Mouse (Mus musculus): ENCODE data around the gene Rpl14. TPM values are rescaled to one million over a fixed set of nuclear protein-coding genes. Genes with fewer than 3 reads are reported as not detected.

Gene Rpl14
- total RNA-seq, 2 experiments from 2014 or later: 219 to 256 TPM

- peak; percentile 64 to 78 for DNase-seq (ENCODE audit: low spot score in 2 of 2)
- intact Hi-C loops (cut with DNase I): loop anchor here (5.0 kb wide), 1 partner anchor 68 kb away; no protein-coding TSS in a partner anchor
Observed at GRCm38 (mm10) chr9:120569721-120570333, 1.4 kb upstream of the Rpl14 start.

- intact Hi-C loops (cut with DNase I): loop anchor here (5.0 kb wide), 1 partner anchor 68 kb away; no protein-coding TSS in a partner anchor
Observed at GRCm38 (mm10) chr9:120570334-120570725, 914 bp upstream of the Rpl14 start.

GRCm38 (mm10) chr9:120571593-120572385 lies 545 bp downstream of the Rpl14 start:
- DNase-seq (ENCODE audit: low spot score in 2 of 2): no peak
- intact Hi-C loops (cut with DNase I): loop anchor here (5.0 kb wide), 1 partner anchor 69 kb away; no protein-coding TSS in a partner anchor

More at GRCm38 (mm10) chr9:120570334-120570725, 914 bp upstream of the Rpl14 start:
- no peak for DNase-seq (ENCODE audit: low spot score in 2 of 2)

- intact Hi-C loops (cut with DNase I): loop anchor here (5.0 kb wide), 1 partner anchor 144 kb away; no protein-coding TSS in a partner anchor
- DNase-seq (ENCODE audit: low spot score in 2 of 2): no peak
Observed at GRCm38 (mm10) chr9:120575748-120576661, 4.8 kb downstream of the Rpl14 start.

GRCm38 (mm10) chr9:120576662-120577013 lies 5.4 kb downstream of the Rpl14 start:
- no peak for DNase-seq (ENCODE audit: low spot score in 2 of 2)
- intact Hi-C loops (cut with DNase I): loop anchor here (5.0 kb wide), 1 partner anchor 144 kb away; no protein-coding TSS in a partner anchor

- peak; percentile 85 to 88 for DNase-seq (ENCODE audit: low spot score in 2 of 2)
- intact Hi-C loops (cut with DNase I): loop anchor here (5.0 kb wide), 1 partner anchor 145 kb away; no protein-coding TSS in a partner anchor
Observed at GRCm38 (mm10) chr9:120577133-120577651, 5.9 kb downstream of the Rpl14 start.

GRCm38 (mm10) chr9:120577706-120578405 lies 6.6 kb downstream of the Rpl14 start:
- DNase-seq (ENCODE audit: low spot score in 2 of 2): no peak
- intact Hi-C loops (cut with DNase I): loop anchor here (5.0 kb wide), 1 partner anchor 146 kb away; no protein-coding TSS in a partner anchor

- intact Hi-C loops (cut with DNase I): loop anchor here (5.0 kb wide), 1 partner anchor 146 kb away; no protein-coding TSS in a partner anchor
- no peak for DNase-seq (ENCODE audit: low spot score in 2 of 2)
Observed at GRCm38 (mm10) chr9:120578701-120579100, 7.5 kb downstream of the Rpl14 start.

GRCm38 (mm10) chr9:120579808-120580207 lies 8.6 kb downstream of the Rpl14 start:
- intact Hi-C loops (cut with DNase I): loop anchor here (5.0 kb wide), 2 partner anchors 148 to 662 kb away; no protein-coding TSS in a partner anchor

GRCm38 (mm10) chr9:120581941-120582618 lies 10.8 kb downstream of the Rpl14 start:
- intact Hi-C loops (cut with DNase I): loop anchor here (5.0 kb wide), 1 partner anchor 660 kb away; no protein-coding TSS in a partner anchor
- peak; percentile 43 to 62 for DNase-seq (ENCODE audit: low spot score in 2 of 2)

More at GRCm38 (mm10) chr9:120579808-120580207, 8.6 kb downstream of the Rpl14 start:
- peak in 1 of 2 experiments; percentile 40 for DNase-seq (ENCODE audit: low spot score in 2 of 2)

GRCm38 (mm10) chr9:120582619-120583308 lies 11.5 kb downstream of the Rpl14 start:
- DNase-seq (ENCODE audit: low spot score in 2 of 2): peak; percentile 93
- intact Hi-C loops (cut with DNase I): loop anchor here (5.0 kb wide), 1 partner anchor 660 kb away; no protein-coding TSS in a partner anchor

- intact Hi-C loops (cut with DNase I): loop anchor here (5.0 kb wide), 1 partner anchor 659 kb away; no protein-coding TSS in a partner anchor
- no peak for DNase-seq (ENCODE audit: low spot score in 2 of 2)
Observed at GRCm38 (mm10) chr9:120583314-120583713, 12.1 kb downstream of the Rpl14 start.

- intact Hi-C loops (cut with DNase I): loop anchor here (2.0 kb wide), 1 partner anchor 84 kb away; no protein-coding TSS in a partner anchor
- DNase-seq (ENCODE audit: low spot score in 2 of 2): peak; percentile 74 to 79
Observed at GRCm38 (mm10) chr9:120586546-120586945, 15.3 kb downstream of the Rpl14 start.

- intact Hi-C loops (cut with DNase I): no loop called here
- peak; percentile 62 to 83 for DNase-seq (ENCODE audit: low spot score in 2 of 2)
Observed at GRCm38 (mm10) chr9:120591490-120591889, 20.2 kb downstream of the Rpl14 start.

- intact Hi-C loops (cut with DNase I): no loop called here
- DNase-seq (ENCODE audit: low spot score in 2 of 2): no peak
Observed at GRCm38 (mm10) chr9:120593383-120594101, 22.3 kb downstream of the Rpl14 start.

- no peak for DNase-seq (ENCODE audit: low spot score in 2 of 2)
- intact Hi-C loops (cut with DNase I): no loop called here
Observed at GRCm38 (mm10) chr9:120594839-120595238, 23.6 kb downstream of the Rpl14 start.

Measured in left cerebral cortex, postnatal 14 days (tissue).